Mouse (Mus musculus): ENCODE measurements at regions not wholly inside any gene's neighbourhood (a gene's known extent, or its start where the extent isn't known, plus 50 kb on each side); places are given as distances from the start of the nearest gene placed in this dataset.
A peak's percentile ranks its signal among the peaks of the same experiment; 100 is the strongest.

DNA sequence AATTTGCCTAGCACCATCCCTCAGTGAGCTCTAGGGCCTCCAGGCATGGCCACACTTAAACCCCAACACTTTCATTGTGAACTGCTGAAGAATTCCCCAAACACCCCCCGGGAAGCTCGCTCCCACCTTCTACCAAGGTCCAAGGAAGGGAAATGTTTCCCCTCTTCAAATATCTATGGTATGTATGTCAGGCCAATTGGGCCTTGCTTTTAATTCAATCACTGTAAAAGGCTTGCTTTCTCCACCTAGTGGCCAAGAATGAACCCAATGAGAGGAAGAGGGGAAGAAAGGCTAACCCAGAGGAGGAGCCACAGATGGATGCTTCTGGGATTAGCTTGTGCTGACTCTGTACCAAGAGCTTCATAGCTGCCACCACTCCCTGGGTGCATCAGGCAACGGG is 336.3 kb upstream of the Tgfbr2 start:
- DNase-seq (ENCODE audit: extremely low read depth, insufficient read length, low spot score), result peak; percentile 18

DNA sequence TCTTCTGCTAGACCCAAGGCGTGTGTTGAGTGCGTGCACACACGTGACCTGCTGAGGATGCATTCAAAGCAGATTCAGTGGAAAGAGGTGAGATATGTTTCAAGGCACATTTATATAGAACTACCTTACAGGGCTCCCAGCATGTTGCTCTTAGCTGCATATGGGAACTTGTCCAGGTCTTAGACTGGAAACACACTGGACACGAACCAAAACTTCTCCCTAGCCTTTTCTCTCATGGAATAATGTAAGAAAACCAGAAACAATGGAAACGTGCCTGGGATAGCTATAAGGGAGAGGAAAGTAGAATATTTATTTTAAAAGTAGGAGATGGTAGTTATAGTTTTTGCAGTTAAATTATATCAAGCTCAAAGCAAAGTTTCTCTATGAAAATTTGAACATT is 332.6 kb upstream of the Tgfbr2 start:
- no peak for DNase-seq (ENCODE audit: extremely low read depth, insufficient read length, low spot score)

- no peak for DNase-seq (ENCODE audit: extremely low read depth, insufficient read length, low spot score)
Observed at GRCm38 (mm10) chr9:116502831-116503230, 327.7 kb upstream of the Tgfbr2 start.

- DNase-seq (ENCODE audit: extremely low read depth, insufficient read length, low spot score), result no peak
Observed at GRCm38 (mm10) chr9:116500951-116501350, 325.8 kb upstream of the Tgfbr2 start.

DNA sequence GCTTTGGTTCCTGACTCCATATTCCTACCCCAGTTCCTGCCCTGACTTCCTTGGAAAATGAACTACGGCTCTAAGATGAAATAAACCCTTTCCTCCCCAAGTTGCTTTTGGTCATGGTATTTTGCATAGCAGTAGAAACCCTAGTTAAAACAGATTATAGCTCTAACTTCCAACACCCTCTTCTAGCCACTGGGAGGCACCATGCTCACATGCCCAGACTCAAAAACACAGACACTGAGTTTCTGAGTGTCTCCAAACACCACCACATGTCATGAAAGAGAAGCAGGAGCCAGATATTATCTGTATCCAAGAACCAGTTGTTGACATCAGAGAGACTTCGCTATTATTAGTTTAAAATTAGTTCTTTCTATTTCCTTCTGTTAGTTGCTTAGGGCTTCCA is 316.1 kb upstream of the Tgfbr2 start:
- no peak for DNase-seq (ENCODE audit: extremely low read depth, insufficient read length, low spot score)

GRCm38 (mm10) chr9:116489787-116490186 is 314.6 kb upstream of the Tgfbr2 start:
- DNase-seq (ENCODE audit: extremely low read depth, insufficient read length, low spot score), result peak; percentile 7

DNA sequence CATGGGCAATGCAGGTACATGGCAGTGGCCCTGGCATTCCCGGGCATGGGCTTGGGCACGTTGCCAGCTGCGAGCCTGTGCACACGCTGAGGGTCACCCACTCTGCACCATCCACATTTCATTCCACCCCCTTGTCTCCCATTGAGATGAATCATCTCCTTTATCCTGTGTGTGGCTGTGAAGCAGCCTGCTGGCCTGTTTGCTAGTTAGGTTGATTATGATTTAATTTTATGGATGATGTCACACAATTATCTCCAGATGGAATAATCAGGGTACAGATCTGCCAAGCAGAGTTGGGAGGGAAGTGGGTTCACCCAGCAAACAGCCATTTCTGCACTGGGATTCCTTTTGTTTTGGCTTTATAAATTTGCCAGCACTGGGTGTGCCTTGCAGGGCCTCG is 314.1 kb upstream of the Tgfbr2 start:
- no peak for DNase-seq (ENCODE audit: extremely low read depth, insufficient read length, low spot score)

DNA sequence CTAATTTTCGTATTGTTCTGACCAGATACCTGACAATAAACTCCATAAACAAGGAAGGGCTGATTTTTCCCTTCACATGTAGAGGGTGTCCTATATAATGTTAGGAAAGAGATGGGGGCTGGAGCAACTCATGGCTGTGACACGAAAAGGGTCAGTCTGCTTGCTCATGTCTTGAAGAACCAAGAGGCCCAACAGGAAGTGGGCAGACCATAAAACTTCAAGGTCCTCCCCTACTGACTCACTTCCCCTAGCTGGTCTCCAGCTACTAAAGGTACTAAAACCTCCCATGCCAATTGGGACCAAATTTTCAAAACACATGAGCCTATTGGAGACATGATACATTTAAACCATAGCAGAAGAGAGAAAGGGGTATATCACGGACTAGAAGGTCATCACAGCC is 302.1 kb upstream of the Tgfbr2 start:
- peak; percentile 7 for DNase-seq (ENCODE audit: extremely low read depth, insufficient read length, low spot score)

DNA sequence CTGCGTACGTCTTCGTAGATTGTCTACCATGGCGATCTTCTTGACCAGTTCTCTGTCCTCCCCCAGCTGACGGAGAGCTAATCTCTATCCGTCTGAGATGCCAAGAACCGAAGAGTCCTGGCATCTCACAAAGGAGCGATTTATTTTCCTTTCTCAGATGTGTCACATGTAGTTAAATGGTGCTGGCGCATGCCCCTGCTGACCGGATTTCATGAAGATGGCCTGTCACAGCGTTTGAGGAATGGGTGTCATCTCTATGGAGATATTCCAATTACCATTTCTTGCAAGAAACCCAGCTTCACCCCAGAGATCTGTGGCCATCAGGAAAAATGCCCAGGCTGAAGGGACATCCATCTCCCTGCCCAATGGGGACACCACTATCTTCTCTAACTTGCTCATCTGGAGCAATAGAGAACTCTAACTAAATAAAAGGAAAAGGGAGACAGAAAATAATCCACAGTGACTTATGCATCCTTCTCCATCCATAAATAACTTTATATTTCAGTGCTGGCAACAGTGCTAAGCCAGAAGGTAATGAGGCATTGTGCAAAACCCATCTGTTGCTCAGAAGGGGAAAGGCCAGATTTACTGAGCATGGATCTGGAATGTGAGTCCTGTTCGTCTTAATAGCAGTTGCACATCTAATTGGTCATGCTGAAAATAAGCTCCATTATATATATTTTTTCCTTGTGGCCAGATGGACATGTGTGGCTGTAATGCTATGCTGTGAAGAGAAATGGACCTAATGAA is 300.2 kb upstream of the Tgfbr2 start:
- DNase-seq (ENCODE audit: extremely low read depth, insufficient read length, low spot score), result no peak

- no peak for DNase-seq (ENCODE audit: extremely low read depth, insufficient read length, low spot score)
Observed at GRCm38 (mm10) chr9:116472855-116473254, 297.7 kb upstream of the Tgfbr2 start.

GRCm38 (mm10) chr9:116468569-116469250 is 293.6 kb upstream of the Tgfbr2 start:
- no peak for DNase-seq (ENCODE audit: extremely low read depth, insufficient read length, low spot score)

- no peak for DNase-seq (ENCODE audit: extremely low read depth, insufficient read length, low spot score)
Observed at GRCm38 (mm10) chr9:116466336-116466735, 291.2 kb upstream of the Tgfbr2 start.

- no peak for DNase-seq (ENCODE audit: extremely low read depth, insufficient read length, low spot score)
Observed at GRCm38 (mm10) chr9:116464626-116465025, 289.5 kb upstream of the Tgfbr2 start.

GRCm38 (mm10) chr9:116462232-116462631 is 287.1 kb upstream of the Tgfbr2 start:
- DNase-seq (ENCODE audit: extremely low read depth, insufficient read length, low spot score), result no peak

DNA sequence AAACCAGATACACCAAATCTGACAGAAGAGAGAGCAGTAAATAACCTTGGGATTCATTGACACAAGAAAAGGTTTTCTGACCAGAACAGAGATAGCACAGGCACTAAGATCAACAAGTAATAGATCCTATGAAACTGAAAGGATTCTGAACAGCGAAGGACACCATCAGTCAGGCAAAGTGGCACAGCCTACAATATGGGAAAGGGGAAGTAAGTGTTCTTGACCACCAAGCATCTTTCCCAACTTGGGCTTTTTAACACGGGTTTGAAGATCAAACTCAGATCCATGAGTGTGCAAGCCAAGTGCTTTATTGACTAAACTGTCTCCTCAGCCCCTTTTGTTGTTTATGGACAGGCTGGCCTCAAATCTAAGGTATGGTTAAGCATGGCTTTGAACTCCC is 284.9 kb upstream of the Tgfbr2 start:
- DNase-seq (ENCODE audit: extremely low read depth, insufficient read length, low spot score), result no peak

GRCm38 (mm10) chr9:116452050-116452449 is 276.9 kb upstream of the Tgfbr2 start:
- DNase-seq (ENCODE audit: extremely low read depth, insufficient read length, low spot score), result no peak

DNA sequence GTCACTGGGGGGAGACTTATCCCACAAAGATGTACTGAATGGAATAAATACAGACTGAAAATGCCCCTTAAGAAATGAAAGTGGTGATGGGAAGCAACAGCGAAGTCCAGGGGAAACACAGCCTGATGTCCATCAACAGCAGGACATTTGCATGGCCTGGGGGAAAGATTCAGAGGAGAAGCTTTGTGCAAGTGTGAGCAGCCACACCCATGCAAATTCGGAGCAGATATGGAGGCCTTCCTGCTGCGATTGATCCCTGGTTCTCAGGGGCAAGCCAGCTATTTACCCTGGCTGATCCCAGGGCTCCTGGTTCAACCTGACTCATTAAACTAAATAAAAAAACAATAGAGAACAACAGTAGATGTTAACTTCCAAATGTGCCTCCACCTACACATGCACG is 275.7 kb upstream of the Tgfbr2 start:
- DNase-seq (ENCODE audit: extremely low read depth, insufficient read length, low spot score), result no peak

DNA sequence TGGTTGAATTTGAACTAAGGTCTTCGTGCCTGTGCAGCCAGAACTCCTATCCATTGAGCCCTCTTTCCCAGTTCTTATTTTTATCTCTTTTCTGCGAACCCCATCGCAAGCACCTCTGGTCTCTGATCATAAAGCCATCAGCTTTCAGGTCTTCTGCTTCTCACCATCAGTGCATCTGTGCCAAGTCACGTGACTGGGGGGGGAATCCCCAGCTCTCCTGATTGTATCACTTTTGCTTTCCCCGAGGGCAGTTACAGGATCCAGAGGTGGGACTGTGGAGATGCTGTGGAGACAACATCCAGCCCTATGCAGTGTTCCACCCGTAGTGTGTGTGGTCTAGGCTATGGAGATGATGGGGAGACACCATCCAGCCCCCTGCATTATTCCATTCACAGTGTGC is 272.6 kb upstream of the Tgfbr2 start:
- DNase-seq (ENCODE audit: extremely low read depth, insufficient read length, low spot score), result no peak

DNA sequence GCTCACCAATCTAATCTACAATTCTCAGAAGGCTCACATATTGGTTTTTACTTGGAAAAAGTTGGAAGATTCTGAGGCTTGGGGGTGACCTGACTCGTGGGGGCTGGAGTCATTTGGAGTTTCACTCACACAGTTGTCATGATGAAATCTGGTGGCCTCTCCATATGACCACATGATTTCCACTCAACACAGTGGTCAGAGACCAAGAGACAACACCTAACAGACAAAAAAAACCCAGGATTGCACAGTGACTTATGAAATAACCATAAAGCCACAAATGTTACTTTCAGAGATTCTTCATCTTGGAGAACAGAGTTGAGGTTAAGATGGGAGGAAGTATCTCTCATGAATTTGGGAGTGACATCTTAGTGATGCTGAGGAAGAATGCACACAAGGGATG is 263.4 kb upstream of the Tgfbr2 start:
- DNase-seq (ENCODE audit: extremely low read depth, insufficient read length, low spot score), result no peak

DNA sequence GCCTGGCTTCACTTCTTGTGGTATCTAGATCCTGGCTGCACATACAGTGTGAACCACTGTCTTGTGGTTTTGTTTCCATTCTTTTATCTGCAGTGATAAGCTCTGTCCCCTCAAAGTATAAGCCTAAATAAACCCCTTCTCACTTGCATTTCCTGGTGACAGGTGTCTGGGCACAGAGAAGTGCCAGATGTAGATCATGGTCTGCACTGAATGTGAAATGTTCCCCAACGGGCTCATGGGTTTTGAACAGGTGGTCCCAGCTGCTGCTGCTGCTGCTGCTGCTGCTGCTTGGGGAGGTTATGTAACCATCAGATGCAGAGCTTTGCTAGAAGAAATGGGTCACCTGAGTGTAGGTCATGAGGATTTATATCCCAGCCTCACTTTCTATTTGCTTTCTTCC is 259.3 kb upstream of the Tgfbr2 start:
- DNase-seq (ENCODE audit: extremely low read depth, insufficient read length, low spot score), result no peak

DNA sequence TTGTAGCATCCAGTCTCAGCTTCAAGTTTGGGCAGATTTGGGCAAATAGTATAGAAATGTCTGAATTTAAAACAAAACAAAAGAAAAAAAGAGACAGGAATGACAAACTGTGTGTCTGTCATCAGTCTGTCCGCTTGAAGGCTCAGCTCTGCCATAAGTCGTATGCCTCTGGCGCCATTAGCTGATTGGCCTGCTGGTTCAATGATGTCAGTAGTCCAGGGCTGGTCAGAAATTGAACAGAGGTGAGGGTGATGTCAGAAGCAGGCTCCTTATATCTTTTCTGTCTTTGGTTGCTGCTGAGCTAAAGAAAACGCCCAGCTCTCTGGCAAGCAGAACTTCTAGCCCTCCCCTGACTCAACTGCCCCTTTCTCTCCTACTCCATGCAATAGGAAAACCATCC is 253.9 kb upstream of the Tgfbr2 start:
- DNase-seq (ENCODE audit: extremely low read depth, insufficient read length, low spot score), result no peak

DNA sequence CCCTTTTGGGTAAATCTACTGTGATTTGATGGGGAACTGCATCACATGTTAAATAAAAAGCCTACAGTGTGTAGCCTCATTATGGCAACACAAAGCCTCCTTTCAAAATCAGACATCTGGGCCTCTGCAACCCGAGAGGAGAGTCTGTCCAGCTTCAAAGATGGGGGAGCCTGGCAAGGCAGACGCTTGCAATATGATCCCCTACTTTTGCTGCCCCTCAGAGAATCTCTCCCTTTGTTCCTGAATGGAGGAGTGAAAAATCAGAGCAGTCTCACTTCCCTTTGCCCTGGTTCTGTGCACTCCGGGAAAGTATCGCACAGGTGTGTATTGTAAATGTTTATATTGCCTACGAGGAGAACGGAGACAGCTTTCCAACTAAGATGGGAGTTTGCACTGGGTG is 253.3 kb upstream of the Tgfbr2 start:
- no peak for DNase-seq (ENCODE audit: extremely low read depth, insufficient read length, low spot score)
